Mouse (Mus musculus): ENCODE measurements at regions not wholly inside any gene's neighbourhood (a gene's known extent, or its start where the extent isn't known, plus 50 kb on each side); places are given as distances from the start of the nearest gene placed in this dataset.

GRCm38 (mm10) chr15:87365712-87366361 lies 178.3 kb upstream of the Fam19a5 start:
- peak; percentile 40 for DNase-seq (ENCODE audit: low read depth, low spot score)

- DNase-seq (ENCODE audit: low read depth, low spot score) = peak; percentile 69
Observed at GRCm38 (mm10) chr15:87367381-87367780, 176.7 kb upstream of the Fam19a5 start.

- no peak for DNase-seq (ENCODE audit: low read depth, low spot score)
Observed at GRCm38 (mm10) chr15:87369381-87369780, 174.7 kb upstream of the Fam19a5 start.

GRCm38 (mm10) chr15:87369836-87370235 lies 174.3 kb upstream of the Fam19a5 start:
- DNase-seq (ENCODE audit: low read depth, low spot score) = no peak

- DNase-seq (ENCODE audit: low read depth, low spot score) = no peak
Observed at GRCm38 (mm10) chr15:87370761-87371160, 173.3 kb upstream of the Fam19a5 start.

GRCm38 (mm10) chr15:87374670-87375069 lies 169.4 kb upstream of the Fam19a5 start:
- no peak for DNase-seq (ENCODE audit: low read depth, low spot score)

GRCm38 (mm10) chr15:87375596-87376194 lies 168.4 kb upstream of the Fam19a5 start:
- DNase-seq (ENCODE audit: low read depth, low spot score) = no peak

GRCm38 (mm10) chr15:87383551-87384265 lies 160.4 kb upstream of the Fam19a5 start:
- DNase-seq (ENCODE audit: low read depth, low spot score) = no peak

GRCm38 (mm10) chr15:87384279-87385066 lies 159.6 kb upstream of the Fam19a5 start:
- DNase-seq (ENCODE audit: low read depth, low spot score) = no peak

- DNase-seq (ENCODE audit: low read depth, low spot score) = no peak
Observed at GRCm38 (mm10) chr15:87386513-87386983, 157.6 kb upstream of the Fam19a5 start.

- no peak for DNase-seq (ENCODE audit: low read depth, low spot score)
Observed at GRCm38 (mm10) chr15:87391395-87391794, 152.7 kb upstream of the Fam19a5 start.

- DNase-seq (ENCODE audit: low read depth, low spot score) = no peak
Observed at GRCm38 (mm10) chr15:87398396-87398795, 145.7 kb upstream of the Fam19a5 start.

GRCm38 (mm10) chr15:87405689-87406088 lies 138.4 kb upstream of the Fam19a5 start:
- DNase-seq (ENCODE audit: low read depth, low spot score) = no peak

GRCm38 (mm10) chr15:87411978-87412377 lies 132.1 kb upstream of the Fam19a5 start:
- no peak for DNase-seq (ENCODE audit: low read depth, low spot score)

GRCm38 (mm10) chr15:87415996-87416395 lies 128.1 kb upstream of the Fam19a5 start:
- no peak for DNase-seq (ENCODE audit: low read depth, low spot score)

GRCm38 (mm10) chr15:87421743-87422142 lies 122.4 kb upstream of the Fam19a5 start:
- no peak for DNase-seq (ENCODE audit: low read depth, low spot score)

GRCm38 (mm10) chr15:87433306-87433705 lies 110.8 kb upstream of the Fam19a5 start:
- no peak for DNase-seq (ENCODE audit: low read depth, low spot score)

GRCm38 (mm10) chr15:87433901-87434300 lies 110.2 kb upstream of the Fam19a5 start:
- no peak for DNase-seq (ENCODE audit: low read depth, low spot score)

- no peak for DNase-seq (ENCODE audit: low read depth, low spot score)
Observed at GRCm38 (mm10) chr15:87435566-87435965, 108.5 kb upstream of the Fam19a5 start.

- DNase-seq (ENCODE audit: low read depth, low spot score) = no peak
Observed at GRCm38 (mm10) chr15:87437611-87438010, 106.5 kb upstream of the Fam19a5 start.

- no peak for DNase-seq (ENCODE audit: low read depth, low spot score)
Observed at GRCm38 (mm10) chr15:87458932-87459331, 85.2 kb upstream of the Fam19a5 start.

GRCm38 (mm10) chr15:87476247-87476646 lies 67.9 kb upstream of the Fam19a5 start:
- DNase-seq (ENCODE audit: low read depth, low spot score) = peak; percentile 71
